Mouse (Mus musculus) cerebellum, postnatal 14 days (tissue): ENCODE results near the gene Tas2r109.
"Not testable (repeated sequence)": the region's sequence is repeated elsewhere in the genome, so short reads cannot be mapped to it uniquely, and the experiment has no call there.

Experiments
- DNase-seq, 2 experiments: peaks; one replicate each; pipeline ENCODE4 v3.0.0; 2021; ENCODE audit warnings: mixed read lengths in 2 of 2

Tas2r109 gene

GRCm38 (mm10) chr6:132980865-132981264 lies at the start of gene Tas2r109:
Tas2r109 (minus strand) TSS chr6:132980965.
- no peak for DNase-seq

- DNase-seq, result no peak
Observed at GRCm38 (mm10) chr6:132957819-132958218, 22.9 kb downstream of the Tas2r109 start, which contains the start of gene Tas2r131. Tas2r131 (minus strand) TSS chr6:132957919.

- no peak for DNase-seq
Observed at GRCm38 (mm10) chr6:132950802-132951201, 30.0 kb downstream of the Tas2r109 start, which contains the start of gene Tas2r129. Tas2r129 (plus strand) TSS chr6:132951102.

- not testable (repeated sequence) for DNase-seq
Observed at GRCm38 (mm10) chr6:132941376-132941775, 39.4 kb downstream of the Tas2r109 start.
